Mouse (Mus musculus) megakaryocyte-erythroid progenitor cell, adult 5 weeks (primary cell): ENCODE measurements around the gene Mrtfa. TPM values are rescaled to one million over a fixed set of nuclear protein-coding genes. Genes with fewer than 3 reads are reported as not detected.

ENCODE experiments used
- polyA plus RNA-seq: library from polyadenylated mRNA; stranded (reverse); fragments of >175 nt; gene quantifications from 2 replicates; pipeline ENCODE4 v1.2.3, GENCODE M21; 2012

Gene Mrtfa
- 73.7 and 78.7 TPM in 2 replicates for polyA plus RNA-seq

GRCm38 (mm10) chr15:81190630-81191178, at the start of gene Mrtfa:
Gene Mrtfa, minus strand, starts transcription at chr15:81190757.

DNA sequence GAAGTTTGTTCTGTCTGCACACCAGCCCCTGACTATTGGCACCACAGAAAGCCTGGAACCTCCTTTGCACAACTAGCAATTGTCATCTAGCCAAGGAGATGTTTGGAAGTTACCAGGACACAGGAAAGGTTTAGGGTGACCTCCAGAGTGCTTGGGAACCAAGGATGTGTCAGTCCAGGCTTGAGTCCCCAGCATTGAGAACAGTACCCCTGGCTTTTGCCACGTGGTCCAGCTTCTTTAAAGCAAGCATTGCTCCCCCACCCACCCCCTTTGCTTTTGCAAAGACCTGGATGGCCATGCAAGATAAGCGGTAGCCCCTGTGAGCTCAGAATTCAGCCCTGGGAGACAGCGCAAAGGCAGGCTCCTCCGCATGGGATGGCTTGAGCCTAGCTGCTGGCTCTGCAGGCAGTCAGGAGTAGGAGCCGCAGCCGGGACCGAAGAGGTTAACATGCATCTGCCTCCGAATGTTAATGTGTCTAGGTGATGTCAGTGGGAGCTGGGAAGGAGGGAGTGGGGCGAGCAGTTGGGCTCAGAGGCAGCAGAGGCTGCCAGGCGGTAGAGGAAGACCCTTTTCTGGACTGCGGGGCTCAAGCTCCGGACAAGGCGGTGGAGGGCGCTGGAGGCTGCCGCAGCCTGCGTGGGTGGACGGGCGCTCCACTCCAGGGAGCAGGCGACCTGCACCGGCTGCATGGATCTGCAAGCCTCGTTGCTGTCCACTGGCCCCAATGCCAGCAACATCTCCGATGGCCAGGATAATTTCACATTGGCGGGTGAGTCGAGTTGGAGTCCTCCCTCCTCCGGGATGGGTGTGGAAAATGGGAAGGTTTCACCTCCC, 44.7 kb upstream of the Mrtfa start, which contains the start of gene Mchr1:
Gene Mchr1, plus strand, starts transcription at position 414 of the 835 bp plus-strand sequence.

DNA sequence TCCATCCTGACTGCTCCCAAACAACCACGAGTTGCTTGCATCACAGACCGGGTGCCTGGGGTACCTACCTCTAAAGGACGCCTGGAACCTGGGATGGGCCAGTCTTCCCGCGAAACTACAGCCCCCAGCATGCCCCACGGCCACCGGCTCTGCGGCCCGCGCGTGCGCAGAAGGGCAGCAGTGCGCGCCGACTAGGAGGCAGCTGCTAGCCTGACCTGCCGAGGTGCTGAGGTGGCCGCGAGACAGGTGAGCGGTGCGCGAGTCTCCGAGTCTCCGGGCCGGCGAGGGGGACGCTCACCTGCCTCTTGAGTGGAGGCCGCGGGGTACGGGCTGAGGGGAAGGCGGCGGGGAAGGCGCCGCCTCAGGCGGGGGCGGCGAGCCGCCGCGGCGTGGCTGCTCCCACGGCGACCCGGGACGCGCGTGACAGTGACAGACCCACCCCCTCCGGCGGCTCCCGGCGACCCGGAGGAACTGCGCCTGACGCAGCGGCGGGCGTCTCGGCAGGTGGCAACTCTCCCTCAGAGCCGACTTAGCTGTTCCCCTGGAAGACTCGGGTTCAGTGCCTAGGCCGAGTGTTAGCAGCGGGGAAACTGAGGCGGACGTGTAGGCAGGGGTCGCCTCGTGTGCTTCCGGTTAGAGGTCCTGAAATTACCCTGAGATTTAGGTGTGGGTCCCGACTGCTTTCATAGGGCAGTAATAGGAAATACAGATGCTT, 212.8 kb downstream of the Mrtfa start, which contains the start of gene Sgsm3:
Gene Sgsm3, plus strand, starts transcription at position 146 of the 715 bp plus-strand sequence.

Other genes starting within 250 kb of the Mrtfa start
- gene Adsl, start 242.3 kb downstream of the Mrtfa start, polyA plus RNA-seq, result 50.3 and 65.3 TPM in 2 replicates
- gene Sgsm3, start 213.0 kb downstream of the Mrtfa start, polyA plus RNA-seq, result 11.9 and 12.5 TPM in 2 replicates
- gene Mchr1, start 44.7 kb upstream of the Mrtfa start, polyA plus RNA-seq, result 0.03 and 0.11 TPM in 2 replicates
- gene Slc25a17, start 170.1 kb upstream of the Mrtfa start, polyA plus RNA-seq, result 2.8 and 3.1 TPM in 2 replicates
- gene St13, start 209.3 kb upstream of the Mrtfa start, polyA plus RNA-seq, result 262 and 346 TPM in 2 replicates
- gene Xpnpep3, start 209.4 kb upstream of the Mrtfa start, polyA plus RNA-seq, result 0.37 and 0.47 TPM in 2 replicates
- 0.11 TPM in 1 of 2 replicates, not detected in the other for gene Dnajb7, start 217.5 kb upstream of the Mrtfa start, polyA plus RNA-seq